Mouse (Mus musculus): ENCODE data around the gene Adamtsl3.

The Adamtsl3 gene

DNA sequence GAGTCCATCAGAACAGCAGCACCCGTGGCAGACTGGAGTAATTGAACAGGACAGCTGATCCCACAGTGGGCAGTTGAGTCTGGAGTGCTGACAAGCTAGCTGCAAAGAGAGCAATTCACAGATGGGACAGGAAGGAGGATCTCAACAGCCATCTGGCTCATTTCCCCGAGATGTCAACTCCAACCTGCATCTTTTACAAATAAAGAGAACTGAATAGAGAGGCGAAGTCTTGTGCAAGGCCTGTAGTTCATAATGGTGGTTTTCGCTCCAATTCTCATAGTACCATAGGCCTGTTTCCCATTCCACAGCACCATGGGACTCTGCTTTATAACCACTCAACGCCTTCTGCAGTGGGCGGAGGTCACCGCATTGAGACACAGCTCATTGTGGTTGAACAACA, 195.9 kb downstream of the Adamtsl3 start:
- peak; percentile 11 to 37 for DNase-seq

DNA sequence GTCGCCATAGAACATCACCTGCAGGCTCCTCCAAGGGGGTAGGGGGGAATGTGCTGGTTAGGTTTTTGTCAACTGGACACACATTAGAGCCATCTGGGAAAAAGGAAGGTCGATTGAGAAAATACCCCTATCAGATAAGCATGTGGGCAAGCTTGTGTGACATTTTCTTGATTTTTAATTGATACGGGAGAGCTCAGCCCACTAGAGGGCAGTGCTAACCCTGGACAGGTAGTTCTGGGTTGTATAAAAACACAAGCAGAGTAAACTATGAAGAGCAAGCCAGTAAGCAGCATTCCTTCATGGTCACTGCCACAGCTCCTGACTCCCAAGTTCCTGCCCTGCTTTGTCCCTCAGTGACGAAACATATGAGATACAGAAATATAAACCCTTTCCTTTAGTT, 197.7 kb downstream of the Adamtsl3 start:
- DNase-seq: no peak

DNA sequence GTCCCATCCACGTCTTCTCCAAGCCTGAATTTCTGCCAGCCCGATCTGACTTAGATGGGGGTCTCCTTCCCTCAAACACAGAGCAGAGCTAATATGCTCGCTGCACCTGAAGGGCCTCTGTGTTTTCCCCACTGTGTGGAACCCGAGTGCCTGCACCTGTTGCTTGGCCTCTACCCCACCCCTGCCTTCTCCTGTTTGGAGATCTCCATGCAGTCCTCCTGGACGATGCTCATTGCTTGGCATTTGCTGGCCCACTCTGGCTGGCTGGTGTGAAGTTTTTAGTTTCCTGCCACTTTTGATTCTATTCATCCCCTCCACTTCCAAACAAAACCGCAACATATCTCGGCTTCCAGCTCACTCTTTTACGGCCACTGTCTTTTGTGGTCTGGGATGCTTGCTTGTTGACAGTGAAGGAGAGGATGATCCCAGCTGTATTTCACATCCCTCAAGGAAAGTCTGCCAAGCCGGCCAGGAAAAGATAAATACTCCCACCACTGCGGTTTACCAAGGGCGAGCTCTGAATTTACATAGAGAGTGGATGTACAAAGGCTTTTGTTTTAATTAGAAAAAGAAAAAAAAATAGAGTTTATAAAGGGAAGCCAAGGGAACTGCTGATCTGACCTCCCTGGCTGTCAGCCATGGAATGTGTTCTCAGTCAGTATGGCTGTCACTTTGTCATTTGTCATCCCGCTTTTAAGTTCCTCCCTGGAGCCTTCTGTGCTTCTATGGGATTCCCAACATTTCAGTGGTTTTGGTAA, 198.4 kb downstream of the Adamtsl3 start:
- DNase-seq: no peak

DNA sequence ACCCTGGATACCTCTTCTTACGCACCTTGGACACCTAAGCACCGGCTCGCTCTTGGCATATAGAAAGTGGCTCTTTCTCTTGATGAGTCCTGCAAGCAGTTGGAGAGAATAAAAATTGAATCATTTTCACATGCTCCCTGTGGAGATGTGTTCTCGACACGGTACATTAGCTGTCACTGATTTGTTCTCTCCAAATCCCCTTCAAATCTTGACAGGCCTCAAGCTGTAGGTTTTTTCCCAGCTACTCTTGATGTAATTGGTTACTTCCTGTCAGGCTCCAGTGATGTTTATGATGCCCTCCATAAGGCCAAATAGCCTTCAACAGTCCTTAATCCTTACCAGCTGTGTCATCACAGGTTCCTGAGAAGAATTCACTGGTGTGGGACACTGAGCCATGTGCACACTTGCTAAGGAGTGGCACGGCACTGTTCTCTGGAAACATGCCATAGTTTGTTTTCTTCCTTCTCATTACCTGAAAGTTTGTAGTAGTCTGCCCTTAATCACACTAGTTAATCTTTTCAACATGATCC, 209.0 kb downstream of the Adamtsl3 start:
- no peak for DNase-seq

DNA sequence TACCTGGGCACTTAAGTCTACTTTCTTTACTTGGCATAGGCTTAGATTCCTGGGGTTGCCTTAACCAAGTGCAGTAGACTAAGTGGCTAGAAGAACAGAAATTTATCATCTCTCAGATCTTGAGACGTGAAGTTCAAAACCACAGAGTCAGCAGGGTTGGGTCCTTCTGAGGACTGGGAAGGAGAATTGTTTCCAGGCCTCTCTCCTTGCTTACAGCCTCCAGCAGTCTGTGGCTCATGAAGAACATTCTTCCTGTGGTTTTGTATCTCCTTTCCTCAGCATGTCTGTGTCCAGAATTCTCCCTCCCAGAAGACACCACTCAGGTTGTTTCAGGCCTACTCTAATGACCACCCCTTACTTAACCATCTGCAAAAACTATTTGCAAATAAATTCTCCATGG, 216.5 kb downstream of the Adamtsl3 start:
- DNase-seq: no peak

DNA sequence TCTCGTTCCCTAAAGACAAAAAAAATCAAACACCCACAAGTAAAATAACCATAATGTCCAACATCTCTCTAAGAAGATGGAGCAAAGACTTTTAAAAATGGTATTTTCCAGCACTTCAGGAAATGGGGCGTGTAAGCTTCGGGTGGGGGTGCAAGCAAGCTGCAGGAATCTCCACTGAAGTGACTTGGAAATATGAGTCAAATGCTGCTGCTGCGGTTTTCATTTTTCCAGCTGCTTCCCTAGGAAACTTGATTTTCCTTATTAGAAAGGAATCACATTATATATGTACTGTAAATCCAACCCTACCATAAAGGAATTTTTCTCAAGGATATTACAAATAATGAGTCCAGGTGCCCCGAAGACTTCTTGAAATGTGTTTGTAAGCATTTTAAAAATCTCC, 220.3 kb downstream of the Adamtsl3 start:
- no peak for DNase-seq

DNA sequence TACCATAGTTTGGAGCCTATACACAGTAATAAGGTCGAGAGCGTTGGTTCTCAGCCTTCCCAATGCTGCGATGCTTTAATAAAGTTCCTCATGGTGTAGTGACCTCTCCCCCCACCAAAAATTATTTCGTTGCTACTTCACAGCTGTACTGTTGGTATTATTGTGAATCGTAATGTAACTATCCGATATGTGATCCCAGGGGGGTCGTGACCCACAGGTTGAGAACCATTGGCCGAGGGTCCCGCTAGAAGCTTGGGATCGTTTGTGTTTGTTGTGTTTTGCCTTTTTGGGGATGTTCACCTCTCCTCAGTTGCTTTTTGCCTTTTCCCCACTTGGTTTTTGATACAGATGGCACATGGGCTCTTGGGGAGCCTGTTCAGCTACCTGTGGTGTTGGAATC, 220.9 kb downstream of the Adamtsl3 start:
- no peak for DNase-seq

DNA sequence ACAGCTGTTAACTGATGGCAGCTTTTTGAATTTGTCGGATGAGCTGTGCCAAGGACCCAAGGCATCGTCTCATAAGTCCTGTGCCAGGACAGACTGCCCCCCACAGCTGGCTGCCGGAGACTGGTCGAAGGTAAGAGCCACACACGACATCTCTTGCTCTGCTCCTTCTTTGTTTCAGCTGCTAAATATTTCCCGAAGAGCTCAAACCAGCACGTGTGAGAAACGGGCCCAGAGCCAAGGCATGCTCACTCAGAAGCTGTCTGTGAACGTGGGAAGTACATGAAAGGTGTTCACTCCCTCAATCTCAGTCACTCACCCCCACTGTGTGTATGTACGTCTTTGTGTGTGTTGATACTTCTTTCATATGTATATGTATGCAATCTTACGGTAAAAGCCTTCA, 221.6 kb downstream of the Adamtsl3 start:
- no peak for DNase-seq

DNA sequence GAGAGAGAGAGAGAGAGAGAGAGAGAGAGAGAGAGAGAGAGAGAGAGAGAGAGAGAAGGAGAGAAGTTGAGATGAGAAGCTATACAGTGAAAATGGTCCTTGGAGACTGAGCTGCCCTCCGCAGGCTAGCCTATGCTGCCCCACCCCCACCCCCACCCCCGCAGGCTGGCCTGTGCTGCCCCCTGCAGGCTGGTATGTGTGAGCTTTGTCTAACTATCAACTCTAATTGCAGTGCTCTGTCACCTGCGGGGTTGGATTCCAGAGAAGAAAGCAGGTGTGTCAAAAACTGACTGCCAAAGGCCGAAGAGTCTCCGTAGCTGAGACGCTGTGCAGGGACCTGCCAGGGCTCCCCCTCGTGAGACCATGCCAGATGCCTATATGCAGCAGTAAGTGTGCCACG, 231.2 kb downstream of the Adamtsl3 start:
- DNase-seq: no peak

DNA sequence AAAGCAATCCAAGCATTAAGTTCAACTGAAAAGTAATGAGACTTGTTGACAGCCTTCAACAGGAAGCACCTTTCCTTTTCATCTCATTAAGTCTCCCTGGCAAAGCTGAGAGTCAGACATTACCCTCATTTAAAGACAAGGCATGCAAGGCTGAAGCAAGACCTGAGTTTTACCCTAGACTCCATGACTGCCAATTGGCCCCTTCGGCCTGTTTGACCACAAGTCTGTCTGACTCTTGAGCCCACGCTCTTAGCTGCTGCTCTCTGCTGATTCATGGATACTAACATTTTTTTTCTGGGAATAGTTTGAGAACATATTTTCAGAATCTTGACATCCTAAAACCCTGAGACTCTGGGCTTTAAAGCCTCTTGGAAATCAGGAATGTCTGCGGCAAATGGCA, 232.3 kb downstream of the Adamtsl3 start:
- no peak for DNase-seq

DNA sequence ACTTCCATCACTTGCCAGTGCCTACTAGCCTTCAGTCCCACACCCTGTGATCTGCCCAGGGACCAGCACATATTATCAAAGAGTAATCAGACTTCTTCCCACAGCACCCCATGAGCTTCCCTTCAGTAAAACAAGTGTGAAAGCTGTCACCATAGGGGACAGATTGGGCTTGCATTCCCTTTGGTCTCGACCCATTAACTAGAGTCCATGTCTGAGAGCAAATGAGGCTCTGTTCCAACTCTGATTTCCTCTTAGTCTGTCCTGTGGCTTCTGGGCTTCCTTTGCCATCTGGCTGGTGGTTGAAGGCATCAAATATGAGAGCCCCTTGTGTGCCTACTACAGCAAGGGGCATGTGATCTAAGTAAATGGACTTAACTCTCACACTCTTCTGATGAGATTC, 237.5 kb downstream of the Adamtsl3 start:
- peak; percentile 3 to 5 for DNase-seq

DNA sequence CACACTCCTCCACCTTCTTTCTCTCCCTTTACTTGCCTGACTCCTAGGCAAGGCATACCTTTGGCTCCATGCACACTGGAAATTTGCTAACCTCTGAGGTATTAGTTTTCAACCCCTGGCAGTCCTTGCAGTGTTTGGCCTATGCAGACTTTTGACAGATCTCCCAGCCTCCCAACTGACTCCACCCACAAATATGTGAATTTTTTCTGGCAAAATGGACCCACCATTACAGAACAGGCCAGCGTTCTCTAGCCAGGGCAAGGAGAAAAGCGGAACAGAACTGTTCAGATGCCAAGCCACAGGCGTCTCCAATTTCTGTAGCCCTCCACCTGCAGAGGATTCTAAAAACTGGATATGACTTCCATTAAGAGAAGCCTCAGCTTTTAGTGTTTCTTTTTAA, 244.5 kb downstream of the Adamtsl3 start:
- no peak for DNase-seq

DNA sequence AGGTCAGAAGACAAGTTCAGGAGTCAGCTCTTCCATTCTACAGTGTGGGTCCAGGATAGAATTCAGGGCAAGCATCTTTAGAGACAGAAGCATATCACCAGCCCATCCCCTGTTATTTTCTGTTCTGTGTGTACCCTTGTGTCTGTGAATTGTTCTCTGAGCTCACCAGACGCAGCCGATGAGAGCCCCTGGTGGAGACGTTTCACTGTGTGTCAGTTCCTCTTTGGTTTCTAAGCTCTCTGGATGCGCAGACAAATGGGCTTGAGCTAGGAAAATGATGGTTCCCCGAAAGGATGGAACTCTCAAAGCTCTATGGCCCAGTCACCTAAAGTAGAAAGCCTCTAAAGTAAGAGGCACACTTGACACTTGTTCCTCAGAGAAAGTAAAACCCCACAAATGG, 246.3 kb downstream of the Adamtsl3 start:
- no peak for DNase-seq

DNA sequence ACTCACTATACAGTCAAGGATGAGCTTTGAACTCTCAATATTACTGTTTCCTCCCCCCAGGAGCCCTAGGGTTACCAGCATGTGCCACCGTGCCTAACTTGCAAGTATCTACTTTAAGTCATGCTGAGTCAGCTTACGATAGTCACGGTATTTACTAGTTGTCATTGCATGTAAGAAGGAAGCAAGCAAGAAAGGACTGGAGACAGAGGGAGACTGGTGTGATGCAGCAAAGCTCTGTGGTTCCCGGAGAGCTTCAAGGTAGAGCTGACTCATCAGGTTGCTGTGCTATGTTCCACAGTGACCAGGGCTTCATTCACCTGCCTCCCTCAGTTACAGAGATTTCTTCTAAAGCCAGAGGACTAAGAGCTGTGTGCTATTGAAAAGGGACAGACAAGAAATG, 247.0 kb downstream of the Adamtsl3 start:
- DNase-seq: no peak

DNA sequence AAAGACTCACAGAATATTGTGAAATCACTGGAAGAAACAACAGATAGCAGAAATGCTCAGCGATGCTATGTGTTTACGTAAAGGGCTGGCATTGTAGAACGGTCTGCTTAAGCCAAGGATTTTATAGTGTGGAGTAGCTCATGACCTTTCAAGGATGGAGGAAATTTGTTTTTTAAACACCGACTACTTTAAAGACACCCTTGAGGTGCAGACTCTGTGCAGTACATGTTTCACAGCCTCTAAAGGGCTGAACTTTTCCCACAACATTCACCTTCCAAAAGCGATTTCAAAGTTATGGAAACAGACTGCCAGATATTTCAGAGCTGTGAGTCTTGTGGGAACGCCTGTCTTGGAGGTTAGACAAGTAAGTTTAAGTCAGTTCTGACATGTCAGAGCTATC, 255.4 kb downstream of the Adamtsl3 start:
- no peak for DNase-seq

DNA sequence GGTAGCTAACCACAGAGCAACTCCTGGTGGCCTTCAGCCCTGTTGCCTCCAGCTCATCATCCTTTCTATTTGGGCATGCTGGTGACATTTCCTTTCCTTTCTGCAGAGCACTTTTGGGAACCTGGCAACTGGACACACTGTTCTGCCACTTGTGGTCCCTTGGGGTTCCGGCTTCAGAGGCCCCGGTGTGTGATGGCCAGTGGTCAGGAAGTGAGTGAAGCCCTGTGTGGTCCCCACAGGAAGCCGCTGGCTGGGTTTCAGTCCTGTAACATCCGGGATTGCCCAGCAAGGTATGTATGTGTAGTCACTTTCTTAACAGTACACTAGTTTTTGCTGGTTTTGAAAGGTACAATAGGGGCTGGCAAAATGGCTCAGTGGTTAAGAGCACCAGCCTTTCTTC, 266.5 kb downstream of the Adamtsl3 start:
- DNase-seq: no peak

DNA sequence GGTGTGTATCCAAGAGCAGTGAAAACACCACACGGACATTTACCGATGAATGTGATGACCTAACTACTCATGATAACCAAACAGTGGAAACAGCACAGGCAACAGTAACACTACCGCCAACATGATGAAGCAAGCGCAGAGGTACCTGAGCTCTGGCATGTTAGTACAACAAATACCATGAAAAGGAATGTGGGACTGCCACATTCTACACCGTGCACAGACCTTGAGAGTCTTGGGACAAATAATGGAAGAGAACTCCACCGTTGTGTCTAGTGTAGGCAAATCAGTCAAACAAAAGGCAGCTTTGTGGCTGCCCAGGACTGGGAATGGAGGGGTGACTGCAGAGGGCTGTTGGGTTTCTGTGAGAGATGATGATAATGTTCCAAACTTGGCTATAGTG, 269.9 kb downstream of the Adamtsl3 start:
- DNase-seq: no peak

DNA sequence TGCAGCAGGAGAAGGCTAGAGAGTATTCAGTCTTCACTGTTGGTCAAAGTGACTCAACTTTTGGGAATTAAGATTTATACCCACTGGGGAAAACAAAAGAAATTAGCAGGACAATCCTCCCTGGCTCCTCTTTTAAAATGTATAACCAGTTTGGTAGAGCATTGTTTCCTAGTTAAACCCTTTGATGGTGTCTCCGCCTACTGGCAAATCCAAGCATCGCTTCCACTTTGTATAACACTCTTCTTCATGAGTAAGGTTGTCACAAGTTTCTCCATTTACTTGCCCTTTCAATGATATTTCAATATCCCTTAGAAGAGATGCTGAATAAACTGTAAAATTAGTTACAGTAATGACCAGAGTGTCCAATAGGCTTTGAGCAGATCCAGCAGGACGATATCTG, 274.1 kb downstream of the Adamtsl3 start:
- DNase-seq: no peak

DNA sequence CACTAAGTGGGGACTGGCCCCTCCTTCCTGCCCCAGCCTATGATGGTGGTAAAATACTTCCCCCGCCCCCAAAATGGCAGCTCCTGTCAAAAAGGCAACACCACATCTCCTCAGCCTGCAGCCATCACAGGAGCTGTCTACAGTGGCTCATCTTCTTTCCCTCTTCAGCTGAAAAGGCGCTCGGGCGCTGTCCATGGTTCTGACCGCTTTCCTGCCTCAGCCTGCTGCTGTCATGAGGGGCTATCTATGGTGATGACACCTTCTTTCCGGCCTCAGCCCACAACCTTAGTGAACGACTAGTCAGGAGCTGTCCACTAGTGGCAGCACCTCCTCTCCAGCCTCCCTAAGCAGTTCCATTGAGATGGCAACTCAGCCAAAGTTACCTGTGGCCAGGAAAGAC, 289.8 kb downstream of the Adamtsl3 start:
- DNase-seq: no peak

DNA sequence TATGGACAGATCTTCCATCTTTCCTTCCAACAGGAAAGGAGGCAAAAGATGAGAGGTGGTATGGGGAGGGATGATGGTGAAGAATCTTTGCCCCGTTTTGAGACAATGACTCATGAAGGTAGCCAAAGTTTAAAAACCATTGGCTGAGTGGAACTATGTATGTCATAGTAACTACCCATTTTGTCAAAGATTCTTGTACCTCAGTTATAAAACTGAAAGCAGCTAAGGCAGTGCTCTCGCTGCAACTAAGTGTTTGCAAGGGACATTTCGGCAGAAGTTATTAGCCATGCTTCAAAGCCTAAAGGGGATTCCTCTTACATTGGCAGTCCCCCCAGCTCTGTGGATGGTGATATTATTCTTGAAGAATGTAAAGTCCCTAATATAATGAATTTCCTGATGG, 311.7 kb downstream of the Adamtsl3 start:
- no peak for DNase-seq

DNA sequence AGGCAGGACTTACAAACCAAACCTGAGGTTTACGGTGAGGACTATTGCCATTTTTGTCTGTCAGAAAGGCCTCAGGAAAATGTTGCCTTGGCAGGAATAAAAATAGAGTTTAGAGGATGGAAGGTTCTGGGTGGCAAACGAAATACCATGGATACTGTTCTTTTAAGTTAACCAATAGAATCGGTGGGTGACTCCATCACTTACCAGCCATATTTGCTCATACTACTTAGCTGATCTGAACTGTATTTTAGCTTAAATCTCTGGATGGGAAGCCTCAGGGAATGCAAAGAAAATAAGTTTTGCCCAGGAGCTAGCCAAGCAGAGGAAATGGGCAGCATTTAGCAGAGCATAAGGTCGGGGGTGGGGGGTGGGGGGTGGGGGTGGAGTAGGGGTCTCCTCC, 312.4 kb downstream of the Adamtsl3 start:
- no peak for DNase-seq

DNA sequence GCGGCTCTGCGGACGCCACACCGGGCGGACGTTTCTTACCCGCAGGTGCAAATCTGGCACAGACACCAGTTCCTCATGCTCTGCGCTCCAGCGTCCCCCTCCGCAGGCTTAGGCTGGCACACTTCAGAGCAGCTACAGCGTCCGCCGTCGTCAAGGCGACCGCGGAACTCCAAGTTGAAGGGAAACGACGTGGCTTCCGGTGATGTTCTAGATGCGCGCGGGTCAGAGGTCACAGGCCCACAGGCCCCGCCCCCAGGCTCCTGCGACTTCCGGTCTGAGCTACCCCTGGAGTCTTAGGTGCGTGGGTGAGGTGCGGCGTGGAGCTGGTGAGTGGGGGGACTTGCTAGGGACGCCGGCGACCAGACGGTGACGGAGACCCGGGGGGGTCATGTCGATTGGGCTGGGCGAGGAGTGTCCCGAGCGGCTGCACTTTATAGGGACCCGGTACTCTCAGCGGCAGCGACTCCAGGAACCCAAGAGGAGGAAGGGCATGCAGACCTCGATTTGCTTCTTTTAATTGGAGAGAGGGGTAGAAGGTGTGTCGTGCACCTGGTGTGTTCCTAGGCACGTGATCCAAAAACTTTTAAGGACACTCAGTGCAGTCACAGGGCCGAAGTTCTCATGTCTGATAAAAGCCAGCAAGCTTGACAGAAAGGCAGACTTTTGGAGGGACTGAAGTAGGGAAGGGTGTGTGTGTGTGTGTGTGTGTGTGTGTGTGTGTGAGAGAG, 313.0 kb downstream of the Adamtsl3 start, which contains the start of the genes Saxo2 and Efl1:
Gene Saxo2 (minus strand): TSS at position 176 of the 728 bp plus-strand sequence.
Gene Efl1 (plus strand): TSS at position 262 of the 728 bp plus-strand sequence.
- peak; percentile 95 to 96 for DNase-seq

DNA sequence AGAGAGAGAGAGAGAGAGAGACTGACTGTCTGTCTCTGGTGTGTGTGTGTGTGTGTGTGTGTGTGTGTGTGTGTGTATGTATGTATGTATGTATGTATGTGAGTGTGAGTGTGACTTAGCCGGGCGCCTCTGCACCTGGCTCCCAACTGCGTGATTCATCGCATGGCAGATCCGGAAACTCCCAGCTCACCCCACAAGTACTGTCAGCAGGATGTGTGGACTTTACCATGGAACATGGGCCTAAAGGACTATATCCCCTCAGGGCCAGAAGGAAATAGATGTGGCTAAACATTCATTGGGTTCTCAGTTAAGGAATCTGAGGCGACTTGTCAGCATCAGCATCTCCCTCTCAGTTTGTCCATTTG, 313.6 kb downstream of the Adamtsl3 start:
- DNase-seq: peak in 1 of 2 experiments; percentile 12
